Comparison of ENCODE assay signal across 9 mouse cellular contexts in genomic region chr17:88462658-88463057, GRCm38 (mm10). TPM values are rescaled to one million over a fixed set of nuclear protein-coding genes. Genes with fewer than 3 reads are reported as not detected.
A peak's percentile ranks its signal among the peaks of the same experiment; 100 is the strongest.
DNase-seq lines count a peak whose midpoint lies in the region; TF ChIP-seq lines count a peak whose summit lies in the region.
"Had no signal": no experiment of that assay in that cellular context is flagged by ENCODE, and none has a peak within 500 bp of the region (broad histone marks: within the 10 kb centered on the region; RNA-seq: fewer than 3 reads in every experiment).

No protein-coding gene starts in this region.

- no peak for TF ChIP-seq CTCF in liver, adult 2 months (IDR thresholded peaks at IDR 0.05; ENCODE audit: low read depth, low read length)

- H3K36me3 ChIP-seq in liver, adult 2 months (ENCODE audit: control insufficient read depth, insufficient read depth, low read length): peaks cover 4% of the 10 kb centered on the region; the same call in 1 of the 2 replicates

- peaks cover 18% of the 10 kb centered on the region for H3K4me1 ChIP-seq in liver, adult 2 months (ENCODE audit: control insufficient read depth, insufficient read depth, low read length)
- H3K4me1 ChIP-seq: midbrain, embryonic 12.5 days had no signal

- H3K27me3 ChIP-seq in liver, adult 2 months (ENCODE audit: control insufficient read depth, insufficient read depth, low read length): no peaks in the 10 kb centered on the region
- H3K27me3 ChIP-seq: midbrain, embryonic 12.5 days had no signal

- H3K4me3 ChIP-seq in liver, adult 2 months (ENCODE audit: insufficient read depth, low read depth, low read length): no peak overlapping the region
- H3K4me3 ChIP-seq: midbrain, embryonic 12.5 days had no signal

- no peak overlapping the region for H3K9ac ChIP-seq in liver, adult 2 months (ENCODE audit: low read depth, low read length)
- H3K9ac ChIP-seq: midbrain, embryonic 12.5 days had no signal

- TF ChIP-seq POLR2A in liver, adult 2 months (IDR thresholded peaks at IDR 0.05; ENCODE audit: extremely low read depth, insufficient read depth, low read length): no peak

- WGBS in liver, adult 2 months: 6% methylated on average over 5 of the region's 5 CpGs

- peak overlapping the region; percentile 81 for H3K27ac ChIP-seq in liver, adult 2 months (replicated peaks; ENCODE audit: insufficient read depth, low read depth, low read length)
- H3K27ac ChIP-seq: midbrain, embryonic 12.5 days had no signal

- H3K79me2 ChIP-seq in liver, adult 2 months (ENCODE audit: control insufficient read depth, insufficient read depth, low read length): peaks cover 13% of the 10 kb centered on the region; the same call in 1 of the 2 replicates

- peak; percentile 27 to 46 for DNase-seq in spleen, postnatal 36 days (ENCODE audit: low spot score in 2 of 2)
- no peak for DNase-seq in spleen, postnatal 4 days (ENCODE audit: low spot score in 2 of 2)
- peak; percentile 97 for DNase-seq in fibroblast of lung, adult 2 months (ENCODE audit: low read depth)
- peak; percentile 92 for DNase-seq in liver, adult 2 months (ENCODE audit: extremely low read depth, low read depth, low spot score)
- peak; percentile 46 for DNase-seq in ovary, postnatal 14 days (ENCODE audit: low spot score)
- no peak for DNase-seq in right cerebral cortex, postnatal 25 days
- DNase-seq in layer of hippocampus, adult 8-10 months (ENCODE audit: low spot score in 2 of 2): no peak
- no peak for DNase-seq in layer of hippocampus, adult 18-20 months (ENCODE audit: low spot score in 2 of 2)

RNA-seq across cellular contexts. Expression of gene Foxn2, which starts 22.1 kb away (rescaled TPM):
- total RNA-seq in liver, adult 2 months (2014; rRNA removed): 10.2 and 12.3 TPM in 2 replicates
- polyA plus RNA-seq in liver, adult 2 months (2012; rRNA removed): 2.7 and 2.9 TPM in 2 replicates
- total RNA-seq in layer of hippocampus, adult 8-10 months (2022): 10 to 100 TPM; 22.9 to 25.2 (median 24.0) TPM
- 10 to 100 TPM; 25.1 to 27.1 TPM for total RNA-seq in layer of hippocampus, adult 18-20 months (2021)

Comparison
In these comparisons a context has a peak if more than half of its experiments do, and no peak if none do; other contexts are left out.
1. DNase-seq: peak in spleen, postnatal 36 days (2 of 2), fibroblast of lung, adult 2 months (single experiment), liver, adult 2 months (single experiment) and ovary, postnatal 14 days (single experiment); none in spleen, postnatal 4 days (0 of 2), right cerebral cortex, postnatal 25 days (single experiment), layer of hippocampus, adult 8-10 months (0 of 2) and layer of hippocampus, adult 18-20 months (0 of 2).